Mouse (Mus musculus) olfactory bulb, adult 2 months (tissue): ENCODE results near the gene Fam192a.

Experiments
- CTCF ChIP-seq: fragments of 200-500 bp; IDR thresholded peaks from 2 replicates; pipeline ENCODE4 v1.5.1; 2012; ENCODE audit warnings: low read depth, mild to moderate bottlenecking, low read length, moderate library complexity; ENCODE audit not compliant: insufficient read depth
- POLR2A ChIP-seq: fragments of 200-500 bp; IDR thresholded peaks from 2 replicates; pipeline ENCODE4 v1.6.1; 2012; ENCODE audit warnings: mild to moderate bottlenecking, low read depth, low read length, moderate library complexity; ENCODE audit not compliant: insufficient read depth

GRCm38 (mm10) chr8:94571896-94572295 is 29.9 kb downstream of the Fam192a start:
- TF ChIP-seq POLR2A (no peak), CTCF (no peak)
